Mouse (Mus musculus) spleen, adult 2 months (tissue): Measurements from ENCODE around the gene Esrrb. TPM values are rescaled to one million over a fixed set of nuclear protein-coding genes. Genes with fewer than 3 reads are reported as not detected.

Experiments used
- DNase-seq, 2 experiments: peaks; one replicate each; pipeline versions ENCODE4 v3.0.0 to v3.0.0-alpha.2; 2012 to 2021; ENCODE audit warnings: low spot score in 2 of 2, low read depth in 1 of 2
- H3K27ac ChIP-seq: fragments of 200-500 bp; 2 replicates; pipeline ENCODE4 v1.5.1; 2012; ENCODE audit warnings: low read length, inconsistent platforms; ENCODE audit not compliant: insufficient read depth
- H3K27me3 ChIP-seq: fragments of 200-500 bp; 2 replicates; pipeline ENCODE4 v1.6.1; 2012; ENCODE audit warnings: mild to moderate bottlenecking, moderate library complexity, low read length, inconsistent platforms; ENCODE audit not compliant: control insufficient read depth, insufficient read depth
- H3K36me3 ChIP-seq: fragments of 200-500 bp; 2 replicates; pipeline ENCODE4 v1.6.1; 2012; ENCODE audit warnings: mild to moderate bottlenecking, low read length, inconsistent platforms; ENCODE audit not compliant: control insufficient read depth, insufficient read depth
- H3K4me1 ChIP-seq: fragments of 200-500 bp; 2 replicates; pipeline ENCODE4 v1.6.1; 2011; ENCODE audit warnings: inconsistent platforms; ENCODE audit not compliant: control insufficient read depth, insufficient read depth, insufficient read length
- H3K4me3 ChIP-seq: fragments of 200-500 bp; 2 replicates; pipeline ENCODE4 v1.5.1; 2011; ENCODE audit warnings: mild to moderate bottlenecking, inconsistent platforms; ENCODE audit not compliant: insufficient read depth, insufficient read length; ENCODE audit errors: extremely low read depth
- CTCF ChIP-seq: fragments of 200-500 bp; IDR thresholded peaks from 2 replicates; pipeline ENCODE4 v1.5.1; 2011; ENCODE audit warnings: mild to moderate bottlenecking, inconsistent platforms; ENCODE audit not compliant: insufficient read depth, insufficient read length, insufficient replicate concordance; ENCODE audit errors: extremely low read depth
- POLR2A ChIP-seq: fragments of 200-500 bp; IDR thresholded peaks from 2 replicates; pipeline ENCODE4 v1.6.1; 2011; ENCODE audit warnings: low read depth, low read length, inconsistent platforms
- WGBS: fragments of 180-500 bp; shearing (Covaris S2); methylation state at CpG from one replicate; pipeline ENCODE4 v1.1.7; 2018; 5-methylcytosine and 5-hydroxymethylcytosine counted together
- polyA plus RNA-seq: library from polyadenylated mRNA; depleted of rRNA; stranded (reverse); fragments of >200 nt; gene quantifications from 2 replicates; pipeline ENCODE4 v1.2.3, GENCODE M21; 2012

The Esrrb gene
- polyA plus RNA-seq, 1 experiment, result 0.05 TPM

GRCm38 (mm10) chr12:86336887-86337286, 24.0 kb upstream of the Esrrb start:
- Histone ChIP-seq H3K4me3 (no peak overlapping the region), H3K27ac (no peak overlapping the region), H3K27me3 (no peaks in the 10 kb centered on the region), H3K4me1 (no peaks in the 10 kb centered on the region), H3K36me3 (no peaks in the 10 kb centered on the region)
- TF ChIP-seq CTCF (no peak), POLR2A (no peak)
- 36% methylated on average over 7 of the region's 7 CpGs for WGBS
- no peak for DNase-seq

GRCm38 (mm10) chr12:86349477-86349876, 11.4 kb upstream of the Esrrb start:
- H3K27me3 ChIP-seq, result no peaks in the 10 kb centered on the region
- 84% methylated on average over 8 of the region's 8 CpGs for WGBS
- no peaks in the 10 kb centered on the region for H3K36me3 ChIP-seq
- DNase-seq, result no peak
- TF ChIP-seq POLR2A (no peak), CTCF (no peak)
- no peak overlapping the region for H3K27ac ChIP-seq
- no peak overlapping the region for H3K4me3 ChIP-seq
- no peaks in the 10 kb centered on the region for H3K4me1 ChIP-seq

- H3K27me3 ChIP-seq, result no peaks in the 10 kb centered on the region
- no peak for TF ChIP-seq CTCF
- TF ChIP-seq POLR2A, result no peak
Observed at GRCm38 (mm10) chr12:86359406-86359805, 1.5 kb upstream of the Esrrb start.

GRCm38 (mm10) chr12:86359873-86360272, 1.0 kb upstream of the Esrrb start:
- Histone ChIP-seq H3K4me1 (no peaks in the 10 kb centered on the region), H3K36me3 (no peaks in the 10 kb centered on the region), H3K4me3 (no peak overlapping the region), H3K27ac (no peak overlapping the region), H3K27me3 (no peaks in the 10 kb centered on the region)
- TF ChIP-seq POLR2A (no peak), CTCF (no peak)
- no peak for DNase-seq
- 77% methylated on average over 8 of the region's 8 CpGs for WGBS

More at GRCm38 (mm10) chr12:86359406-86359805, 1.5 kb upstream of the Esrrb start:
- 59% methylated on average over 6 of the region's 6 CpGs for WGBS
- no peaks in the 10 kb centered on the region for H3K4me1 ChIP-seq
- no peak overlapping the region for H3K4me3 ChIP-seq
- no peaks in the 10 kb centered on the region for H3K36me3 ChIP-seq
- no peak for DNase-seq
- H3K27ac ChIP-seq, result no peak overlapping the region

- Histone ChIP-seq H3K36me3 (no peaks in the 10 kb centered on the region), H3K27ac (no peak overlapping the region), H3K4me3 (no peak overlapping the region), H3K27me3 (peaks cover 1% of the 10 kb centered on the region; the same call in 1 of the 2 replicates), H3K4me1 (no peaks in the 10 kb centered on the region)
- DNase-seq, result no peak
- WGBS, result 24% methylated on average over 5 of the region's 5 CpGs
- TF ChIP-seq POLR2A (no peak), CTCF (no peak)
Observed at GRCm38 (mm10) chr12:86364285-86364684, 3.4 kb downstream of the Esrrb start.

GRCm38 (mm10) chr12:86364756-86365155, 3.8 kb downstream of the Esrrb start:
- no peak overlapping the region for H3K27ac ChIP-seq
- no peak overlapping the region for H3K4me3 ChIP-seq
- 30% methylated on average over 5 of the region's 5 CpGs for WGBS
- H3K27me3 ChIP-seq, result peaks cover 1% of the 10 kb centered on the region; the same call in 1 of the 2 replicates
- no peaks in the 10 kb centered on the region for H3K36me3 ChIP-seq
- TF ChIP-seq CTCF (no peak), POLR2A (no peak)
- DNase-seq, result no peak
- no peaks in the 10 kb centered on the region for H3K4me1 ChIP-seq

GRCm38 (mm10) chr12:86370611-86371383, 9.9 kb downstream of the Esrrb start:
- 88% methylated on average over 17 of the region's 17 CpGs for WGBS
- DNase-seq, result no peak

More at GRCm38 (mm10) chr12:86370611-86371383, 9.9 kb downstream of the Esrrb start:
- no peak for TF ChIP-seq CTCF
- no peak for TF ChIP-seq POLR2A
- Histone ChIP-seq H3K36me3 (no peaks in the 10 kb centered on the region), H3K27me3 (no peaks in the 10 kb centered on the region), H3K4me3 (no peak overlapping the region), H3K4me1 (no peaks in the 10 kb centered on the region), H3K27ac (no peak overlapping the region)
